Mouse (Mus musculus) embryonic fibroblast, embryonic 13.5 days (primary cell): ENCODE measurements around the gene Ank3.

Experiments
- CTCF ChIP-seq: IDR thresholded peaks from 2 replicates; pipeline ENCODE4 v1.5.1; 2011; ENCODE audit warnings: mild to moderate bottlenecking, control low read depth, low read length, moderate library complexity, borderline replicate concordance; ENCODE audit not compliant: insufficient read depth
- POLR2A ChIP-seq: IDR thresholded peaks from 2 replicates; pipeline ENCODE4 v1.6.1; 2011; ENCODE audit warnings: low read depth, mild to moderate bottlenecking, control low read depth, low read length, moderate library complexity

GRCm38 (mm10) chr10:69777065-69777645 is 378.6 kb downstream of the Ank3 start:
- no peak for TF ChIP-seq POLR2A
- no peak for TF ChIP-seq CTCF
